Mouse (Mus musculus): ENCODE results near the gene Slc16a7.

DNA sequence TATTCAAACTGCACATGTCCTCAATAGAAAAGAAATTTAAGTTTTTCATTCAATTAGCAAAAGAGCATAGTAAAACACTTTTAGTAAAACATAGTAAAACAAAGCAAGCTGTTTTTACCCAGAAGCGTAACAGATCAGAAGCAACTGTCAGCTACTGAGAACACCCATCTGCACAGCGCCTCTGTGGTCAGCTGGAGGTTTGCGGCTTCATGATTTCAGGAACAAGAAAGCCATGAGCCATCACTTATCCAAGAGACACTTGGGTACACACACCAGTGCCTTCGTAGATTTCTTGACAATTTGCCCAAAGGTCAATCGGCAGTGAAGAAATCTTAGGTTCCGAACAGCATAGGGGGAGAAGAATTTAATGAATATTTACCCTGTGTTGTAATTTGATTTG, 71.9 kb downstream of the Slc16a7 start:
- TF ChIP-seq CTCF (IDR thresholded peaks at IDR 0.05; ENCODE audit: low read depth, low read length) (no peak), POLR2A (IDR thresholded peaks at IDR 0.05; ENCODE audit: extremely low read depth, insufficient read depth, low read length) (no peak)
